Mouse (Mus musculus) embryonic facial prominence, embryonic 12.5 days (tissue): ENCODE data around the gene Gm26897. TPM values are rescaled to one million over a fixed set of nuclear protein-coding genes. Genes with fewer than 3 reads are reported as not detected.
A peak's percentile ranks its signal among the peaks of the same experiment; 100 is the strongest.

Experiments
- ATAC-seq: fragments of 200-750 bp; cut with Nextera tagmentation; 2 replicates; pipeline ENCODE4 v1.8.0; 2017; ENCODE audit not compliant: insufficient number of reproducible peaks, insufficient read depth, low FRiP score, low TSS enrichment
- H3K27ac ChIP-seq: fragments of 300-500 bp; sonication (generic); 2 replicates; pipeline ENCODE4 v1.5.1; 2016; ENCODE audit warnings: mild to moderate bottlenecking
- H3K27me3 ChIP-seq: fragments of 300-500 bp; sonication (generic); 2 replicates; pipeline ENCODE4 v1.6.1; 2016; ENCODE audit warnings: mild to moderate bottlenecking, moderate library complexity
- H3K36me3 ChIP-seq: fragments of 300-500 bp; sonication (generic); 2 replicates; pipeline ENCODE4 v1.6.1; 2016; ENCODE audit warnings: mild to moderate bottlenecking
- H3K4me1 ChIP-seq: fragments of 300-500 bp; sonication (generic); 2 replicates; pipeline ENCODE4 v1.6.1; 2016
- H3K4me2 ChIP-seq: fragments of 300-500 bp; sonication (generic); replicated peaks from 2 replicates; pipeline ENCODE4 v1.6.1; 2016; ENCODE audit warnings: mild to moderate bottlenecking, moderate library complexity
- H3K4me3 ChIP-seq: fragments of 300-500 bp; sonication (generic); 2 replicates; pipeline ENCODE4 v1.5.1; 2016; ENCODE audit warnings: mild to moderate bottlenecking
- H3K9ac ChIP-seq: fragments of 300-500 bp; sonication (generic); 2 replicates; pipeline ENCODE4 v1.6.1; 2016; ENCODE audit warnings: mild to moderate bottlenecking, moderate library complexity
- H3K9me3 ChIP-seq: fragments of 300-500 bp; sonication (generic); 2 replicates; pipeline ENCODE4 v1.6.1; 2016; ENCODE audit warnings: mild to moderate bottlenecking, moderate library complexity
- WGBS: fragments of 180-500 bp; shearing (Covaris S2); methylation state at CpG from one replicate; pipeline ENCODE4 v1.1.7; 2016; 5-methylcytosine and 5-hydroxymethylcytosine counted together
- polyA plus RNA-seq: library from polyadenylated mRNA; unstranded; fragments of >200 nt; fragmentation: Nextera tagmentation; extraction: Ambion mirVana; gene quantifications from 2 replicates; pipeline ENCODE4 v1.2.1, GENCODE M21; 2016

Gm26897 gene
- polyA plus RNA-seq: not detected in 2 replicates

GRCm38 (mm10) chr5:111733851-111734250 is at the start of gene Gm26897:
Gm26897 (plus strand) TSS chr5:111733924.
- H3K9me3 ChIP-seq: no peaks in the 10 kb centered on the region
- no peaks in the 10 kb centered on the region for H3K36me3 ChIP-seq
- H3K4me2 ChIP-seq: no peak within 1 kb of the TSS
- H3K27ac ChIP-seq: no peak within 1 kb of the TSS
- H3K4me3 ChIP-seq: no peak within 1 kb of the TSS
- ATAC-seq: no peak
- WGBS: 86% methylated on average over 12 of the region's 12 CpGs
- no peak within 1 kb of the TSS for H3K9ac ChIP-seq
- no peaks in the 10 kb centered on the region for H3K27me3 ChIP-seq
- peaks cover 5% of the 10 kb centered on the region; the same call in 1 of the 2 replicates for H3K4me1 ChIP-seq

DNA sequence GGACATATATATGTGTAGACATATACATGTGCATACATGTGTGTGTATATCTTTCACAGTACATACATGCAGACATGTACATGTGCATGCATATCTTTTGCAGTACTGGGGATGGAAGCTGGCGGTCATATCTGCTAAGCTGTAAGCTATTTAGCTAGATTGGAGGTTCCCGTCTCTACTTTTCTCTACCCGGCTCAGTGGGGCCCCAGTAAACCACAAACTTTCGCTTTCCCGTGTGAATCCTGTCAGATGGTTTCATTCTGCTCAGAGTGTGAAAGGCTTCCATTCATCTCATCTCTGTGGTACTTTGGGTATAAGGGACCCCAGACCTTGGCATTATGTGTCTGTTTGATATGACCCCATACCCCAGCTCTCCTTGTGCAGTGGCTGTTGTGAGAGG is 46.4 kb upstream of the Gm26897 start:
- no peak overlapping the region for H3K27ac ChIP-seq
- peaks cover 12% of the 10 kb centered on the region for H3K4me1 ChIP-seq
- WGBS: 70% methylated on average over 5 of the region's 5 CpGs
- no peaks in the 10 kb centered on the region for H3K36me3 ChIP-seq
- no peak overlapping the region for H3K9ac ChIP-seq
- no peaks in the 10 kb centered on the region for H3K27me3 ChIP-seq
- H3K9me3 ChIP-seq: no peaks in the 10 kb centered on the region
- no peak for ATAC-seq
- H3K4me3 ChIP-seq: no peak overlapping the region
- H3K4me2 ChIP-seq: no peak overlapping the region

DNA sequence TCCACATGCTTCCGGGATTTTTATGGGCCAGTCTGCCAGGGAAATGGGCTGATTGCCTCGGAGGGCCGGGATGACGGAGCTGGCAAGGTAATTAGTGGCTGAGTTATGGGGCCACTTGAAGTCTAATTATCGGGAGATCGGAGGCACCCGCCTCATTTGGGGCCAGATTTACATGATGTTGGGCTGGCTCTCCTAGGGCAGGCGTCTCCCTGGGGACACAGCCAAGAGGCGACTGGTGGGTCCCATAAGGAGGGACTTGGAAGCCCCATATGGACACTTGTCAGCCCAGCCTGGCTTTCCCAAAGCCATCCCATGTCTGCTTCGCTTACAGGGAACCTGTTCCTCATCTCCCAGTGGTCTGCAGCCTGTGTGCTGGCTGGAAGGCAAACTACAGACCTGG is 45.1 kb upstream of the Gm26897 start:
- WGBS: 79% methylated on average over 10 of the region's 10 CpGs

DNA sequence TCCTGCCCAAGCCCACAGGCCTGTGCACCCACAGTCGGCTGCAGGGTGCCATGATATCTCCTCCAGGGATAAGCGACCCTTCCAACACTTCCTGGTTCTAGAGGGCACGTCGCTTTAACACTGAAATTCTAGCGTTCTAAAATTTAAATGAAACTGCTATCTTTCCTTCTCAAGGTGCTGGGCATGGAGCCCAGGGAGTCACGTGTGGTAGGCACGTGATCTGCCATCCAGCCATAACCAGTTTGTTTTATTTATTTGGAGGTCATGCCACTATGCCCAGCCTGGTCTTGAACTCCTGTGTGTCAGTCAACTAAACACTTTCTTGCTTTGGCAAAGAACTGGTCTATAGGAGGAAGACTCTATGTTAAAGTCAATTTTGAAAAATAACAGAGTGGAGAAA is 35.7 kb upstream of the Gm26897 start:
- H3K9me3 ChIP-seq: no peaks in the 10 kb centered on the region
- no peak for ATAC-seq
- no peak overlapping the region for H3K4me2 ChIP-seq
- H3K4me1 ChIP-seq: peaks cover 23% of the 10 kb centered on the region
- 84% methylated on average over 7 of the region's 7 CpGs for WGBS
- H3K9ac ChIP-seq: no peak overlapping the region
- H3K4me3 ChIP-seq: no peak overlapping the region
- 0 out of 2 replicates have a peak, but pooled peaks cover 2% of the 10 kb centered on the region for H3K27me3 ChIP-seq
- no peaks in the 10 kb centered on the region for H3K36me3 ChIP-seq
- H3K27ac ChIP-seq: no peak overlapping the region

More for the DNA sequence above, 45.1 kb upstream of the Gm26897 start:
- H3K27ac ChIP-seq: no peak overlapping the region
- ATAC-seq: no peak
- H3K4me3 ChIP-seq: no peak overlapping the region
- H3K9ac ChIP-seq: no peak overlapping the region
- peaks cover 16% of the 10 kb centered on the region for H3K4me1 ChIP-seq
- H3K27me3 ChIP-seq: no peaks in the 10 kb centered on the region
- no peak overlapping the region for H3K4me2 ChIP-seq
- H3K36me3 ChIP-seq: no peaks in the 10 kb centered on the region
- no peaks in the 10 kb centered on the region for H3K9me3 ChIP-seq

DNA sequence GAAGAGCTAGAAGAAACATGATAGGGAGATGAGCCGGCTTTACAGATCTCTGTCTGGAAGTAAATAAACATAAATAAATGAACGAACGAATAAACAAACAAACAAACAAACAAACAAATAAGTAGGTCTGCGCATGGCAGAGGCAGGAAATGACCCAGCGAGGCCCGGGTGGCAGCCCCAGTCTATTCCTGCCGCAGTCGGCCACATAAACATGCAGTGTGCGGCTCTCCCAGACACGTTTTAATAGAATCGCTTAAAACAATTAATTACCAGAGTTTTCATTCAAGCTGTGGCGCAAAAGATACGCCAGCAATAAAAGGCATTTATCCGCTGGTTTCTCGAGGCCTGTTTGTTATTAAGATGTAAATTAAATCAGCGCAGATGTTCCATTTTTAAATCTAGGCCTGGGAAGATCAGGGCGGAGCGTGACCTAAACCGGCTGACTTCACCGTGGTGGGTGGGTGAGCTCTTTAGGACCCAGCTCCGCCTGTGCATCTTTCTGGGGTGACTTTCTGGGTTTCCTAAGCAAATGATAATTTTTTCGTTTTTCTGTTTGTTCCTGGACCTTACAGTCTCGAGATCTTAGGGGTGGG is 33.9 kb upstream of the Gm26897 start:
- 53% methylated on average over 23 of the region's 23 CpGs for WGBS
- Histone ChIP-seq H3K4me1 (peaks cover 19% of the 10 kb centered on the region), H3K27me3 (0 out of 2 replicates have a peak, but pooled peaks cover 2% of the 10 kb centered on the region), H3K9ac (no peak overlapping the region), H3K9me3 (no peaks in the 10 kb centered on the region), H3K27ac (no peak overlapping the region), H3K4me2 (no peak overlapping the region), H3K4me3 (no peak overlapping the region), H3K36me3 (no peaks in the 10 kb centered on the region)
- ATAC-seq: no peak

GRCm38 (mm10) chr5:111701634-111702329 is 31.9 kb upstream of the Gm26897 start:
- peak overlapping the region; percentile 47 for H3K4me2 ChIP-seq
- H3K9ac ChIP-seq: peak overlapping the region; percentile 7; the same call in 1 of the 2 replicates
- peak overlapping the region; percentile 15; the same call in 1 of the 2 replicates for H3K4me3 ChIP-seq
- H3K36me3 ChIP-seq: no peaks in the 10 kb centered on the region
- ATAC-seq: no peak
- no peaks in the 10 kb centered on the region for H3K9me3 ChIP-seq
- peaks cover 19% of the 10 kb centered on the region for H3K4me1 ChIP-seq
- H3K27me3 ChIP-seq: 0 out of 2 replicates have a peak, but pooled peaks cover 1% of the 10 kb centered on the region
- WGBS: 8% methylated on average over 19 of the region's 31 CpGs
- peak overlapping the region; percentile 37 for H3K27ac ChIP-seq

GRCm38 (mm10) chr5:111703586-111703985 is 30.1 kb upstream of the Gm26897 start:
- no peaks in the 10 kb centered on the region for H3K36me3 ChIP-seq
- no peaks in the 10 kb centered on the region for H3K9me3 ChIP-seq
- H3K4me3 ChIP-seq: no peak overlapping the region
- H3K27ac ChIP-seq: no peak overlapping the region
- H3K4me2 ChIP-seq: no peak overlapping the region
- WGBS: 52% methylated on average over 7 of the region's 7 CpGs
- H3K9ac ChIP-seq: no peak overlapping the region
- ATAC-seq: 0 out of 2 replicates have a peak, but pooled peaks have one; percentile 37
- peaks cover 19% of the 10 kb centered on the region for H3K4me1 ChIP-seq
- 0 out of 2 replicates have a peak, but pooled peaks cover 4% of the 10 kb centered on the region for H3K27me3 ChIP-seq

DNA sequence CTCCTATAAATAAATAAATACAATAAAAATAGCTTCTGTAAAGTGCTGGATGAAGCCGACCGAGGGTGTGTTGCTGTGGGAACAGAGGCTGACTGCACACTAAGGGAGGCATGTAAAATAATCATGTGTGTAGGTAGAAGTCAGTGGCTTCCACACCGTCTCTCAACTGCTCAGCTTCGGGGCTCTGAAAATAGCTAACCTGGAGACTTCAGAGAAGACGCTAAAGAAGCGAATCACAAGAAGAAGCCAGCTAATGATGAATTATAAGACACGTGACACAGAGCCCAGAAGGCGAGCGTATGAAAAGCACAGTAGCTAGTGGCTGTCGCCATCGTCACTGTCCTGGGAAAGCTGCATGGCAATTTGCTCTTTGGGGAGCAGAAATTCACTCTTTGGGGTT is 29.4 kb upstream of the Gm26897 start:
- Histone ChIP-seq H3K4me3 (no peak overlapping the region), H3K27ac (no peak overlapping the region), H3K4me2 (no peak overlapping the region), H3K27me3 (0 out of 2 replicates have a peak, but pooled peaks cover 4% of the 10 kb centered on the region), H3K36me3 (no peaks in the 10 kb centered on the region), H3K9ac (no peak overlapping the region), H3K4me1 (peaks cover 19% of the 10 kb centered on the region), H3K9me3 (no peaks in the 10 kb centered on the region)
- 86% methylated on average over 11 of the region's 11 CpGs for WGBS
- ATAC-seq: no peak

DNA sequence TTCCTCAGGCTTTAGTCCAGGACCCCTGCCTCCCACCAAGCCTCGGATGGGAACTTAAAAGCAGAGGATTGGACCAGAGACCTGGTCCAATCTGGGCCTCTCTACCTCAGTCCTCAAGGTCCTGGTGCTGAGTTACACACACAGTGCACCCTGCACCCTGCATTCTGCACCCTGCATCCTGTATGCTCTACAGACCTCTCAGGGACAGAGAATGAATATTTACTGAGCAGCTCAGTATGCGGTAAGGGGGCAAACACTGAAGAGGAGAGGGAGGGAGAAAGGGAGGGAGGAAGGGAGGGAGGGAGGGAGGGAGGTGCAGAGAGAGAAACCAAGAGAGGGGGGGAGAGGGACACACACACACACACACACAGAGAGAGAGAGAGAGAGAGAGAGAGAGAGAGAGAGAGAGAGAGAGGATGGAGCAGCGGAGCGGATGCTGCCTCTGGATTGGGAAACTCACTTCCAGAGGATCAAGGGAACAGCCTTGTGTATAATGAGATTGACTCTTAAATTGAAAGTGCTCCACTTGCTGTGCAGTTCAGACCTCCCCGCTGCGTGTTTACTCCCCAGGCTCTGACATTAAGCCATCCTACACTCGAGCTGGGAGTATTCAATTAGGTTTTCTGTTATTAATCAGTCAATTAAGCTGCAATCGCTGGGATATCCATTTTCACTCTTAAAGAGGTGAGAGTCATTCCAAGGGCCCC is 24.4 kb upstream of the Gm26897 start:
- Histone ChIP-seq H3K4me3 (no peak overlapping the region), H3K36me3 (no peaks in the 10 kb centered on the region), H3K4me1 (0 out of 2 replicates have a peak, but pooled peaks cover 2% of the 10 kb centered on the region), H3K27me3 (0 out of 2 replicates have a peak, but pooled peaks cover 4% of the 10 kb centered on the region), H3K9me3 (0 out of 2 replicates have a peak, but pooled peaks cover 4% of the 10 kb centered on the region), H3K4me2 (no peak overlapping the region), H3K9ac (peak overlapping the region; percentile 19; the same call in 1 of the 2 replicates), H3K27ac (0 out of 2 replicates have a peak overlapping the region, but pooled peaks have one; percentile 36)
- 32% methylated on average over 8 of the region's 8 CpGs for WGBS
- no peak for ATAC-seq

DNA sequence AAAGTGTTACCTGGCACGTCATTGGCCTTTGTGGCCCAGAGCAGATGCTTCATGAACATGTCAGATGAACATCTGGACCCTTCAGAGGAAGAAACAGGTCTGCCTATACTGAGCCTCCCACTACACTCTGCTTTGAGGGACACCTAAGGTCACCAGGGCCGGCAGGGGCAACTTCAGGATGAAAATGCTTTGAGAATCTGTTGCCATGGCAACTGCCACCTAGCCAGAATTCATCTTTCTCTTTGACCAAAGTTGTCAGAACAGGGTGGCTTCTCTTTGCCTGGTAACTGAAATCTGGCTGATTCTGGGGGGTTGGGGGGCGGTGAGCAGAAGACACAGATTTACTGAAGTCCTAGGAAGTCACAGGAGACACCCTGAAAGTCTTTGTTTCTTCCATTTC is 14.7 kb upstream of the Gm26897 start:
- Histone ChIP-seq H3K9me3 (no peaks in the 10 kb centered on the region), H3K4me1 (peaks cover 6% of the 10 kb centered on the region; the same call in 1 of the 2 replicates), H3K27me3 (no peaks in the 10 kb centered on the region), H3K4me2 (no peak overlapping the region), H3K36me3 (no peaks in the 10 kb centered on the region), H3K9ac (no peak overlapping the region), H3K27ac (0 out of 2 replicates have a peak overlapping the region, but pooled peaks have one; percentile 25), H3K4me3 (no peak overlapping the region)
- WGBS: 61% methylated on average over 3 of the region's 3 CpGs
- ATAC-seq: no peak

DNA sequence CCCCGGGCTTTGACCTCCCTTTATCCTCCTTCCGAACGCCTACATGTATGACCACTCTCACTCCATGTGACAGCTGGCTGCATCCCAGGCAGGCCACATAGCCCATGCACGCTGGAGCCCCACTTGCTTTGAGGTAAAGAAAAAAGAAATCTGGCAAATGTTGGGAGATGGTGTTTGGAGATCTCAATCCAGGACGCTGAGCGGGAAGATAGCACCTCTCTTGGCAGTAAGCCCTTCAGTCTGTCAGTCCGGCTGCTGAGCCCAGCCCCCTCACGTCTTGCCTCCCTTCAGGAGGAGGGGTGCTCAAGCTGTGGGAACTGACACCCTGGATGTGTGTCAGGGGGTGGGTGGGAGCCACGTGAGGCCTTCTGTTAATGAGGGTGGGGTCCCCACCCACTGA is 13.0 kb upstream of the Gm26897 start:
- no peak overlapping the region for H3K4me3 ChIP-seq
- no peak overlapping the region for H3K4me2 ChIP-seq
- no peaks in the 10 kb centered on the region for H3K36me3 ChIP-seq
- no peaks in the 10 kb centered on the region for H3K27me3 ChIP-seq
- 81% methylated on average over 9 of the region's 9 CpGs for WGBS
- H3K27ac ChIP-seq: no peak overlapping the region
- no peak for ATAC-seq
- H3K9ac ChIP-seq: no peak overlapping the region
- no peaks in the 10 kb centered on the region for H3K9me3 ChIP-seq
- peaks cover 13% of the 10 kb centered on the region; the same call in 1 of the 2 replicates for H3K4me1 ChIP-seq
